Mouse (Mus musculus): ENCODE results near the gene Man1a2.

- no peak for TF ChIP-seq POLR2A (IDR thresholded peaks at IDR 0.05; ENCODE audit: extremely low read depth, insufficient read depth, low read length)
- TF ChIP-seq CTCF (IDR thresholded peaks at IDR 0.05; ENCODE audit: low read depth, low read length): no peak
Measured at GRCm38 (mm10) chr3:100547913-100548292, 137.4 kb downstream of the Man1a2 start.
